Mouse (Mus musculus) hindbrain, embryonic 10.5 days (tissue): ENCODE results near the gene Qrfpr. TPM values are rescaled to one million over a fixed set of nuclear protein-coding genes. Genes with fewer than 3 reads are reported as not detected.

ENCODE experiments used
- DNase-seq: peaks from one replicate; pipeline ENCODE4 v3.0.0-alpha.2; 2017; ENCODE audit warnings: low spot score
- H3K27ac ChIP-seq: fragments of 300-500 bp; sonication (generic); 2 replicates; pipeline ENCODE4 v1.5.1; 2016; ENCODE audit warnings: mild to moderate bottlenecking, moderate library complexity
- H3K27me3 ChIP-seq: fragments of 300-500 bp; sonication (generic); 2 replicates; pipeline ENCODE4 v1.6.1; 2016; ENCODE audit warnings: mild to moderate bottlenecking; ENCODE audit not compliant: poor library complexity, insufficient read depth, severe bottlenecking
- H3K36me3 ChIP-seq: fragments of 300-500 bp; sonication (generic); 2 replicates; pipeline ENCODE4 v1.6.1; 2016; ENCODE audit warnings: mild to moderate bottlenecking, moderate library complexity
- H3K4me1 ChIP-seq: fragments of 300-500 bp; sonication (generic); replicated peaks from 2 replicates; pipeline ENCODE4 v1.6.1; 2016; ENCODE audit warnings: mild to moderate bottlenecking
- H3K4me3 ChIP-seq: fragments of 300-500 bp; sonication (generic); 2 replicates; pipeline ENCODE4 v1.5.1; 2016; ENCODE audit warnings: mild to moderate bottlenecking, moderate library complexity
- H3K9me3 ChIP-seq: fragments of 300-500 bp; sonication (generic); 2 replicates; pipeline ENCODE4 v1.6.1; 2016; ENCODE audit warnings: mild to moderate bottlenecking, moderate library complexity
- WGBS: fragments of 180-500 bp; shearing (Covaris S2); methylation state at CpG from one replicate; pipeline ENCODE4 v1.1.7; 2016; 5-methylcytosine and 5-hydroxymethylcytosine counted together
- polyA plus RNA-seq: library from polyadenylated mRNA; unstranded; fragments of >200 nt; fragmentation: Nextera tagmentation; extraction: Ambion mirVana; gene quantifications from 2 replicates; pipeline ENCODE4 v1.2.1, GENCODE M21; 2016

Qrfpr gene
- polyA plus RNA-seq, 1 experiment from 2014 or later, result not detected

- Histone ChIP-seq H3K36me3 (no peaks in the 10 kb centered on the region), H3K9me3 (no peaks in the 10 kb centered on the region), H3K4me1 (no peaks in the 10 kb centered on the region), H3K27me3 (no peaks in the 10 kb centered on the region), H3K27ac (no peak overlapping the region), H3K4me3 (no peak overlapping the region)
- no peak for DNase-seq
- WGBS, result 87% methylated on average over 7 of the region's 7 CpGs
Measured at GRCm38 (mm10) chr3:36202932-36203331, 19.2 kb downstream of the Qrfpr start.

GRCm38 (mm10) chr3:36201098-36201497 lies 21.0 kb downstream of the Qrfpr start:
- Histone ChIP-seq H3K27me3 (no peaks in the 10 kb centered on the region), H3K9me3 (no peaks in the 10 kb centered on the region), H3K27ac (no peak overlapping the region), H3K4me3 (no peak overlapping the region), H3K4me1 (no peaks in the 10 kb centered on the region), H3K36me3 (no peaks in the 10 kb centered on the region)
- no peak for DNase-seq
- 83% methylated on average over 5 of the region's 5 CpGs for WGBS

GRCm38 (mm10) chr3:36189243-36189642 lies 32.9 kb downstream of the Qrfpr start:
- WGBS, result 95% methylated on average over 8 of the region's 8 CpGs
- no peak for DNase-seq
- Histone ChIP-seq H3K4me1 (no peaks in the 10 kb centered on the region), H3K27me3 (no peaks in the 10 kb centered on the region), H3K4me3 (no peak overlapping the region), H3K9me3 (no peaks in the 10 kb centered on the region), H3K36me3 (no peaks in the 10 kb centered on the region), H3K27ac (no peak overlapping the region)

GRCm38 (mm10) chr3:36186510-36186909 lies 35.6 kb downstream of the Qrfpr start:
- H3K4me1 ChIP-seq, result no peaks in the 10 kb centered on the region
- H3K27me3 ChIP-seq, result no peaks in the 10 kb centered on the region
- no peak for DNase-seq
- H3K4me3 ChIP-seq, result no peak overlapping the region
- no peaks in the 10 kb centered on the region for H3K9me3 ChIP-seq
- H3K27ac ChIP-seq, result no peak overlapping the region
- H3K36me3 ChIP-seq, result no peaks in the 10 kb centered on the region
- WGBS, result 80% methylated on average over 4 of the region's 4 CpGs

- Histone ChIP-seq H3K4me3 (no peak overlapping the region), H3K27ac (no peak overlapping the region), H3K9me3 (no peaks in the 10 kb centered on the region), H3K27me3 (no peaks in the 10 kb centered on the region), H3K4me1 (no peaks in the 10 kb centered on the region), H3K36me3 (no peaks in the 10 kb centered on the region)
- DNase-seq, result peak; percentile 41
- WGBS, result 14% methylated on average over 4 of the region's 4 CpGs
Measured at GRCm38 (mm10) chr3:36181519-36181918, 40.6 kb downstream of the Qrfpr start.

- 0 out of 2 replicates have a peak, but pooled peaks cover 4% of the 10 kb centered on the region for H3K4me1 ChIP-seq
- 92% methylated on average over 2 of the region's 2 CpGs for WGBS
- H3K36me3 ChIP-seq, result peaks cover 10% of the 10 kb centered on the region
- no peak overlapping the region for H3K27ac ChIP-seq
- no peaks in the 10 kb centered on the region for H3K9me3 ChIP-seq
- H3K4me3 ChIP-seq, result no peak overlapping the region
- no peaks in the 10 kb centered on the region for H3K27me3 ChIP-seq
- no peak for DNase-seq
Measured at GRCm38 (mm10) chr3:36173761-36174160, 48.4 kb downstream of the Qrfpr start.

GRCm38 (mm10) chr3:36171348-36171747 lies 50.8 kb downstream of the Qrfpr start:
- Histone ChIP-seq H3K27ac (no peak overlapping the region), H3K27me3 (no peaks in the 10 kb centered on the region), H3K4me3 (no peak overlapping the region), H3K9me3 (no peaks in the 10 kb centered on the region), H3K4me1 (0 out of 2 replicates have a peak, but pooled peaks cover 4% of the 10 kb centered on the region), H3K36me3 (peaks cover 34% of the 10 kb centered on the region)
- no peak for DNase-seq
- 89% methylated on average over 1 of the region's 1 CpGs for WGBS

- Histone ChIP-seq H3K4me3 (no peak overlapping the region), H3K27me3 (no peaks in the 10 kb centered on the region), H3K36me3 (peaks cover 40% of the 10 kb centered on the region), H3K27ac (no peak overlapping the region), H3K9me3 (peaks cover 3% of the 10 kb centered on the region; the same call in 1 of the 2 replicates), H3K4me1 (0 out of 2 replicates have a peak, but pooled peaks cover 4% of the 10 kb centered on the region)
- DNase-seq, result no peak
- WGBS, result 83% methylated on average over 1 of the region's 1 CpGs
Measured at GRCm38 (mm10) chr3:36170670-36171210, 51.4 kb downstream of the Qrfpr start.

GRCm38 (mm10) chr3:36155268-36155667 lies 66.8 kb downstream of the Qrfpr start:
- Histone ChIP-seq H3K4me1 (peaks cover 30% of the 10 kb centered on the region), H3K27me3 (no peaks in the 10 kb centered on the region), H3K9me3 (peaks cover 9% of the 10 kb centered on the region), H3K36me3 (peaks cover 14% of the 10 kb centered on the region), H3K4me3 (no peak overlapping the region), H3K27ac (no peak overlapping the region)
- peak; percentile 6 for DNase-seq
- 35% methylated on average over 5 of the region's 5 CpGs for WGBS

GRCm38 (mm10) chr3:36150934-36151686 lies 71.0 kb downstream of the Qrfpr start, which contains the start of gene D3Ertd254e:
Gene D3Ertd254e (plus strand): TSS chr3:36151017.
- DNase-seq, result peak; percentile 90
- peaks cover 30% of the 10 kb centered on the region for H3K4me1 ChIP-seq
- no peaks in the 10 kb centered on the region for H3K9me3 ChIP-seq
- H3K4me3 ChIP-seq, result peak within 1 kb of the TSS; percentile 87
- under 1% methylated on average over 54 of the region's 54 CpGs for WGBS
- H3K27ac ChIP-seq, result peak within 1 kb of the TSS; percentile 96
- no peaks in the 10 kb centered on the region for H3K36me3 ChIP-seq
- no peaks in the 10 kb centered on the region for H3K27me3 ChIP-seq

GRCm38 (mm10) chr3:36150537-36150933 lies 71.6 kb downstream of the Qrfpr start:
- Histone ChIP-seq H3K27ac (peak overlapping the region; percentile 96; the same call in 1 of the 2 replicates), H3K9me3 (no peaks in the 10 kb centered on the region), H3K27me3 (no peaks in the 10 kb centered on the region), H3K36me3 (no peaks in the 10 kb centered on the region), H3K4me1 (peaks cover 29% of the 10 kb centered on the region), H3K4me3 (peak overlapping the region; percentile 87)
- 2% methylated on average over 1 of the region's 1 CpGs for WGBS
- DNase-seq, result no peak

GRCm38 (mm10) chr3:36138996-36139395 lies 83.1 kb downstream of the Qrfpr start:
- Histone ChIP-seq H3K4me1 (no peaks in the 10 kb centered on the region), H3K27ac (no peak overlapping the region), H3K27me3 (no peaks in the 10 kb centered on the region), H3K4me3 (no peak overlapping the region), H3K36me3 (no peaks in the 10 kb centered on the region), H3K9me3 (0 out of 2 replicates have a peak, but pooled peaks cover 5% of the 10 kb centered on the region)
- DNase-seq, result no peak

- DNase-seq, result no peak
- no peaks in the 10 kb centered on the region for H3K4me1 ChIP-seq
- no peaks in the 10 kb centered on the region for H3K36me3 ChIP-seq
- H3K27me3 ChIP-seq, result no peaks in the 10 kb centered on the region
- no peak overlapping the region for H3K4me3 ChIP-seq
- 80% methylated on average over 1 of the region's 1 CpGs for WGBS
- 0 out of 2 replicates have a peak, but pooled peaks cover 5% of the 10 kb centered on the region for H3K9me3 ChIP-seq
- no peak overlapping the region for H3K27ac ChIP-seq
Measured at GRCm38 (mm10) chr3:36138171-36138660, 83.9 kb downstream of the Qrfpr start.
